Mouse (Mus musculus): ENCODE measurements around the gene Ip6k3. TPM values are rescaled to one million over a fixed set of nuclear protein-coding genes. Genes with fewer than 3 reads are reported as not detected.

Ip6k3 gene
- polyA plus RNA-seq, 1 experiment from 2014 or later, result 0.07 TPM

DNA sequence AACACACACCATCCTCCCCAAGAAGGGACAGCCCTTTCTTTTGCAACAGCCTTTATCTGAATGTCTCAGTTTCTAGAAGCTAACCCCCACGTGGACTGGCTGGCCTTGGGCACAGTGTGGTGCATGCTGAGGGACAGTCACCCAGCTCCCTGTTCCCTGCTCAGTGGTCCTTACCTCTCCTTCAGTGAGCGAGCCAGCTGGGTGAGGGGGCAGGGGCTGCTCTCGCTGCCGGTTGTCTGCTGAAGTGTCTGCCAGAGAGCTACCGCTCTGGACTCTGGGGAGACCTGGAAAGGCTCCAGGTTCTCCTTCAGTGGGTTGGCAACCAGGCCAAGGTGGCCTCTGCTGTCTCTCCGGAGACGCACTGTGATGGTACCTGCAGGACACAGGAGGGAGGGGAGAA lies 16.7 kb downstream of the Ip6k3 start:
- H3K36me3 ChIP-seq (ENCODE audit: control insufficient read depth, insufficient read depth, low read length), result no peaks in the 10 kb centered on the region
- WGBS, result 80% methylated on average over 7 of the region's 7 CpGs
- no peak overlapping the region for H3K4me3 ChIP-seq (ENCODE audit: low read depth, low read length)
- peaks cover 4% of the 10 kb centered on the region for H3K4me1 ChIP-seq (ENCODE audit: control insufficient read depth, insufficient read depth, low read length)
- H3K9me3 ChIP-seq (ENCODE audit: control insufficient read depth, low read length), result no peaks in the 10 kb centered on the region
- H3K27ac ChIP-seq (ENCODE audit: low read depth, low read length), result no peak overlapping the region
- no peak for DNase-seq (ENCODE audit: low spot score, missing footprints)
- ATAC-seq (ENCODE audit: low FRiP score), result no peak
- H3K9ac ChIP-seq (ENCODE audit: low read length), result no peak overlapping the region
- no peaks in the 10 kb centered on the region for H3K27me3 ChIP-seq (ENCODE audit: control insufficient read depth, insufficient read depth, low read length)
- H3K4me2 ChIP-seq, result no peak overlapping the region

DNA sequence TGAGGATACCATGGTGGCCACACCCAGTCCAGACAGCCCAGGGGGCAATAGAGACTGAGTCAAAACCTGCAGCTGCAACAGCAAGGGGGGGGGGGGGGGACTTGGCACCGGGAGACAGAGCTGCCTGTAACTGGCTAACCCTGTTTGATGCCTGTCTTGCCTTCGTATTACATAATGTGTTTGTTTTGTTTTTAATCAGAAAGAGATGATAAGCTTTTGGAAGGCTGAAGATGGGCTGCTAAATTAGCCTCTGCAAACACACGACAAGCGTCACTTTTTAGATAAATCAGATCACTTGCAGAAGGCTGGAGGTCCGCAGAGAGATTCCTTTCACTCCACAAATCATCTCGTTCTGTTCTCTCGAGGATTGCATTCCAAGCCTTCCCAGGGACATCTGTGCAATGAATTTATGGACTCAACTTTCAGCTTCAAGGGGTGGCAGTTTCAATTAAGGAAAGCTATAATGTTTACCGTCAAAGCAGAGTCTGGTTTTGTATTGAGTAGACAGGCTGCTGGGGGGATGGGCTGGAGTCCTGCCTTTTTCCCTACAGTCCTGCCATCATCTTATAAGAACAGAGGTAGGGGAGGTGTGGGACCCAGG lies 21.2 kb downstream of the Ip6k3 start:
- H3K9ac ChIP-seq (ENCODE audit: low read length), result no peak overlapping the region
- DNase-seq (ENCODE audit: low spot score, missing footprints) (no peak), ATAC-seq (ENCODE audit: low FRiP score) (no peak)
- H3K27me3 ChIP-seq (ENCODE audit: control insufficient read depth, insufficient read depth, low read length), result no peaks in the 10 kb centered on the region
- no peaks in the 10 kb centered on the region for H3K36me3 ChIP-seq (ENCODE audit: control insufficient read depth, insufficient read depth, low read length)
- WGBS, result 47% methylated on average over 7 of the region's 8 CpGs
- no peaks in the 10 kb centered on the region; the same call in 1 of the 2 replicates for H3K4me1 ChIP-seq (ENCODE audit: control insufficient read depth, insufficient read depth, low read length)
- H3K4me3 ChIP-seq (ENCODE audit: low read depth, low read length), result no peak overlapping the region
- H3K4me2 ChIP-seq, result no peak overlapping the region
- H3K9me3 ChIP-seq (ENCODE audit: control insufficient read depth, low read length), result no peaks in the 10 kb centered on the region
- no peak overlapping the region for H3K27ac ChIP-seq (ENCODE audit: low read depth, low read length)

DNA sequence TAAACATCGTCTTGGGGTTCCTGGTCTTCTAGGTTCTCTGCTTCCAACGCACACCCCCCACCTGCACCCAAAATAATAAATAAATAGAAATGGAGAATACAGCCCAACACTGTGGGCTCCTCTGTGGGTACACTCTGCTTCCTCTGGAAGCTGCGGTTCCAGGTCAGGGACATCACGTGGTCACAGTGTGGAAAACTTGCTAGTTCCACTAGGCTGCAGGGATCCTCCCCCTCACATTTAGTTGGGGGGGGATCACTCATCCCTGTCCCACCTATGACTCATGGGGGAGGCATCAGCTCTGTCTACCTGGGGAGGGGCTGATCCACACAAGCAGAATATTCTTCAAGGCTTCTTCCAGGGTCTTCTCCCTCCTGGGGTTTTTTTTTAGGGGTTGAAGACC lies 23.4 kb downstream of the Ip6k3 start:
- DNase-seq (ENCODE audit: low spot score, missing footprints), result no peak
- H3K4me2 ChIP-seq, result no peak overlapping the region
- peaks cover 2% of the 10 kb centered on the region; the same call in 1 of the 2 replicates for H3K4me1 ChIP-seq (ENCODE audit: control insufficient read depth, insufficient read depth, low read length)
- no peak overlapping the region for H3K4me3 ChIP-seq (ENCODE audit: low read depth, low read length)
- no peaks in the 10 kb centered on the region for H3K36me3 ChIP-seq (ENCODE audit: control insufficient read depth, insufficient read depth, low read length)
- H3K27ac ChIP-seq (ENCODE audit: low read depth, low read length), result no peak overlapping the region
- H3K9me3 ChIP-seq (ENCODE audit: control insufficient read depth, low read length), result no peaks in the 10 kb centered on the region
- WGBS, result 74% methylated on average over 4 of the region's 4 CpGs
- H3K9ac ChIP-seq (ENCODE audit: low read length), result no peak overlapping the region
- ATAC-seq (ENCODE audit: low FRiP score), result no peak
- H3K27me3 ChIP-seq (ENCODE audit: control insufficient read depth, insufficient read depth, low read length), result no peaks in the 10 kb centered on the region

DNA sequence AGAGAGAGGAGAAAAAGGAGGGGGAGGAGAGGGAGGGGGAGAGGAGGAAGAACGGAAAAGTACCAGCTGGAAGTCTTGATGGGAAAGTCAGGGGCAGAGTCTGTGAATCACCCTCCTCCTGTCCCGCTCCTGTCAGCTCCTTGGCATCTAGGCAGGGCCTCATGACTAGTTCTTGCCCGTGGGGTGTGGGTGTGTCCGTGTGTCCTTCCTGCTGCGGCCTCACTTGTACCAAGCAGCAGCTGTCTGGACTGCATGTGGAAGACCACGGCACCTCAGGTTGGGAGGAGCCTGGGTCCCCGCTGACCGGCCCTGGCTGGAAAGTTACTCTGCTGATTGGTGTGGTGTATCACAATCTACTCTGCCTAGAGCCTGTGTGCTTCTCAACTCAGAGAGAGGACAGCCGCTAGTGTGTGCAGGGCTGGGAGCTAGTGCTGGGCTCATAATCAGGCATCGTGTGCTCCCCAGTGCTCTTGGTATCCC lies 25.6 kb downstream of the Ip6k3 start:
- no peak overlapping the region for H3K27ac ChIP-seq (ENCODE audit: low read depth, low read length)
- no peak overlapping the region for H3K4me3 ChIP-seq (ENCODE audit: low read depth, low read length)
- H3K9ac ChIP-seq (ENCODE audit: low read length), result no peak overlapping the region
- no peaks in the 10 kb centered on the region for H3K27me3 ChIP-seq (ENCODE audit: control insufficient read depth, insufficient read depth, low read length)
- no peak for DNase-seq (ENCODE audit: low spot score, missing footprints)
- 70% methylated on average over 10 of the region's 10 CpGs for WGBS
- H3K9me3 ChIP-seq (ENCODE audit: control insufficient read depth, low read length), result no peaks in the 10 kb centered on the region
- no peak overlapping the region for H3K4me2 ChIP-seq
- no peak for ATAC-seq (ENCODE audit: low FRiP score)
- H3K36me3 ChIP-seq (ENCODE audit: control insufficient read depth, insufficient read depth, low read length), result no peaks in the 10 kb centered on the region
- H3K4me1 ChIP-seq (ENCODE audit: control insufficient read depth, insufficient read depth, low read length), result peaks cover 2% of the 10 kb centered on the region; the same call in 1 of the 2 replicates

DNA sequence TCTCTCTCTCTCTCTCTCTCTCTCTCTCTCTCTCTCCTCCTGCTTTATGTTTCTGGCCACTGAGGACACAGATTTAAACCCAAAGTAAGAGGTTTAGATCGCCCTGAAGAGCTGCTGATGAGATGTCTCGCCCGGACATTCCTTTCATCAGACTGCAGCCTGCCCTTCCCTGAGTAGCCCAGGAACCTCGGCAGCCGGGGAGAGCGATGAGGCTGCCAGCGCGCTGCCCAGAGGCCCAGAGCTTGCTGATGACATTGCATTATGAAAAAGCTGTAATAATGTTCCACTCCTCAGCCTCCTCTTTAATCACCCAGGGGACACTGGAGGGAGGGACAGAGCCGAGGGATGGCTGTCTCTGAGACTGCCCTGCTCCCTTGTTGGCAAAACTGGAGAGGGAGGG lies 27.3 kb downstream of the Ip6k3 start:
- Histone ChIP-seq H3K27ac (ENCODE audit: low read depth, low read length) (no peak overlapping the region), H3K4me1 (ENCODE audit: control insufficient read depth, insufficient read depth, low read length) (peaks cover 2% of the 10 kb centered on the region; the same call in 1 of the 2 replicates), H3K9me3 (ENCODE audit: control insufficient read depth, low read length) (no peaks in the 10 kb centered on the region), H3K27me3 (ENCODE audit: control insufficient read depth, insufficient read depth, low read length) (no peaks in the 10 kb centered on the region), H3K9ac (ENCODE audit: low read length) (no peak overlapping the region), H3K4me3 (ENCODE audit: low read depth, low read length) (no peak overlapping the region), H3K4me2 (no peak overlapping the region), H3K36me3 (ENCODE audit: control insufficient read depth, insufficient read depth, low read length) (no peaks in the 10 kb centered on the region)
- no peak for ATAC-seq (ENCODE audit: low FRiP score)
- WGBS, result 68% methylated on average over 9 of the region's 9 CpGs
- DNase-seq (ENCODE audit: low spot score, missing footprints), result no peak

DNA sequence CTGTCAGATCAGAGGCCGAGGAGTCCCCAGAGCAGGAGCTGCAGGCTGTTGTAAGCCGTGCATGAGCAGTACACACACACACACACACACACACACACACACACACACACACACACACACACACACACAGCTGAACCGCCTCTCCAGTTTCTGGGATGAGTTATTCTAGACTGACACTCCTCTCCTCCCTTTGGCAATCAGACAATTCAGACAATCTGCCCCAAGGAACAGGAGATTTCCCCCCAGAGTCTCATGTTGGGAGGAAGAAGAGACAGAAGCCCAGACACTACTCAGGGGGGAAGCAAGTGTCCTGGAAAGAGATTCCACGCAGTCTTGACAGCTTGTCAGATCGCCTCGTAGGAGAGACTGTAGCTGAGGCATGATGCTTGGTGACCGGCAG lies 28.3 kb downstream of the Ip6k3 start:
- Histone ChIP-seq H3K9ac (ENCODE audit: low read length) (0 out of 2 replicates have a peak overlapping the region, but pooled peaks have one; percentile 10), H3K4me1 (ENCODE audit: control insufficient read depth, insufficient read depth, low read length) (peaks cover 2% of the 10 kb centered on the region; the same call in 1 of the 2 replicates), H3K4me2 (no peak overlapping the region), H3K9me3 (ENCODE audit: control insufficient read depth, low read length) (no peaks in the 10 kb centered on the region), H3K27me3 (ENCODE audit: control insufficient read depth, insufficient read depth, low read length) (no peaks in the 10 kb centered on the region), H3K36me3 (ENCODE audit: control insufficient read depth, insufficient read depth, low read length) (no peaks in the 10 kb centered on the region), H3K4me3 (ENCODE audit: low read depth, low read length) (no peak overlapping the region), H3K27ac (ENCODE audit: low read depth, low read length) (no peak overlapping the region)
- DNase-seq (ENCODE audit: low spot score, missing footprints), result no peak
- no peak for ATAC-seq (ENCODE audit: low FRiP score)
- 63% methylated on average over 7 of the region's 7 CpGs for WGBS

DNA sequence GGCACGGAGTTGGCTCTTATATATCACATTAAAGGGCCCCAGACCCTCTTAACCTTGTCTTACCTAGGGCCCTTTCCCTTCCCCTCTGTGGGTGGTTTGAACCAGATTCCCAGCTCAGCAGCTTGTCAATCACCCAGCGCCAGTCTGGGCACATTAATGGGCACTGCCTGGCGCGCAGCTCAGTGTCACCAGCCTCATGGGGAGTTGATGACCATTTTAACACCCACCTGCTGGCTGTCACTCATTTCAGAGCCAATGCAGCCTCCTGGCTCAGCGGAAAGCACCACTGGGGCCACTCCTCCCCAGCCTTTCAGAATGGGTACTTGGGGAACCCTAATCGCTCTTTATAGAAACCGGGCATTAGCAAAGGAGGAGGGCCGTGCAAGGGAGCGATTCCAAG lies 29.2 kb downstream of the Ip6k3 start:
- peaks cover 2% of the 10 kb centered on the region; the same call in 1 of the 2 replicates for H3K4me1 ChIP-seq (ENCODE audit: control insufficient read depth, insufficient read depth, low read length)
- H3K9ac ChIP-seq (ENCODE audit: low read length), result no peak overlapping the region
- H3K9me3 ChIP-seq (ENCODE audit: control insufficient read depth, low read length), result no peaks in the 10 kb centered on the region
- no peaks in the 10 kb centered on the region for H3K27me3 ChIP-seq (ENCODE audit: control insufficient read depth, insufficient read depth, low read length)
- DNase-seq (ENCODE audit: low spot score, missing footprints) (no peak), ATAC-seq (ENCODE audit: low FRiP score) (no peak)
- H3K4me2 ChIP-seq, result no peak overlapping the region
- 78% methylated on average over 9 of the region's 9 CpGs for WGBS
- H3K27ac ChIP-seq (ENCODE audit: low read depth, low read length), result no peak overlapping the region
- H3K36me3 ChIP-seq (ENCODE audit: control insufficient read depth, insufficient read depth, low read length), result no peaks in the 10 kb centered on the region
- no peak overlapping the region for H3K4me3 ChIP-seq (ENCODE audit: low read depth, low read length)

DNA sequence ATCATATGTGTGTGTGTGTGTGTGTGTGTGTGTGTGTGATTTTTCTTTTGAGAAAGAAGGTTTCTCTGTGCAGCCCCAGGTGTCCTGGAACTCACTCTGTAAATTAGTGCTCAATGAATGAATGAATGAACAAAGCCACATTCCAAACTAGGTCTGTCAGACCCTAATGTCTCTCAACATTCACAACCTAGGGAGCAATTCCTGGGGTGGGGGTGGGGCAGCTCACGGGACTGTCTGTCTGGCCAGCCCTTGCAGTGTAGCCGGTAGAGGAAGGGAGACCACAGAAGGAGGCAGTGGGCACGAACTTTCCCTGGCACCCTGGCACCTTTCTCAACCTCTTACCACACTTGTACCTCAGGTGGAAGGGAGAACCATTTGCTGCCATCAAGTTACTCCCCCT lies 32.9 kb downstream of the Ip6k3 start:
- DNase-seq (ENCODE audit: low spot score, missing footprints) (no peak), ATAC-seq (ENCODE audit: low FRiP score) (no peak)
- H3K36me3 ChIP-seq (ENCODE audit: control insufficient read depth, insufficient read depth, low read length), result no peaks in the 10 kb centered on the region
- H3K4me3 ChIP-seq (ENCODE audit: low read depth, low read length), result no peak overlapping the region
- H3K9me3 ChIP-seq (ENCODE audit: control insufficient read depth, low read length), result no peaks in the 10 kb centered on the region
- peaks cover 18% of the 10 kb centered on the region for H3K4me1 ChIP-seq (ENCODE audit: control insufficient read depth, insufficient read depth, low read length)
- no peak overlapping the region for H3K9ac ChIP-seq (ENCODE audit: low read length)
- H3K27me3 ChIP-seq (ENCODE audit: control insufficient read depth, insufficient read depth, low read length), result no peaks in the 10 kb centered on the region
- no peak overlapping the region for H3K4me2 ChIP-seq
- no peak overlapping the region for H3K27ac ChIP-seq (ENCODE audit: low read depth, low read length)
- 41% methylated on average over 3 of the region's 3 CpGs for WGBS

DNA sequence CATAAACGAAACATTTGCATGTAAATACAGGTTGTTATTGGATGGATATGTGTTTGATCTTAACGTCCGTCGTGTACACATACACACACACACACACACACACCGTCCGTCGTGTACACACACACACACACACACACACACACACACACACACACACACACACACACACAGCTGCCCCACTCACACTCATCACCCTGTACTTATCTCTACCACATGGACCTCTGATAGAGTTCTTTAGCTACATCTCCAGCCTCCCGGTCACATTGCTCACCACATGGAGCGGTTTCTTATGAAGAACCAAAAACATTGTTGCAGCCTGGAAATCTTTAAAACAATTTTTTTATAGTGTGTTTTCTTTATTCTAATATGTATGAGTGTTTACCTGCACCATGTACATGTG lies 33.4 kb downstream of the Ip6k3 start:
- H3K9me3 ChIP-seq (ENCODE audit: control insufficient read depth, low read length), result no peaks in the 10 kb centered on the region
- peak overlapping the region; percentile 44 for H3K4me2 ChIP-seq
- WGBS, result 37% methylated on average over 9 of the region's 9 CpGs
- ATAC-seq (ENCODE audit: low FRiP score), result peak; percentile 45; the same call in 1 of the 2 replicates
- no peaks in the 10 kb centered on the region for H3K27me3 ChIP-seq (ENCODE audit: control insufficient read depth, insufficient read depth, low read length)
- H3K9ac ChIP-seq (ENCODE audit: low read length), result peak overlapping the region; percentile 77
- H3K4me3 ChIP-seq (ENCODE audit: low read depth, low read length), result peak overlapping the region; percentile 71
- H3K4me1 ChIP-seq (ENCODE audit: control insufficient read depth, insufficient read depth, low read length), result peaks cover 16% of the 10 kb centered on the region
- H3K36me3 ChIP-seq (ENCODE audit: control insufficient read depth, insufficient read depth, low read length), result no peaks in the 10 kb centered on the region
- no peak for DNase-seq (ENCODE audit: low spot score, missing footprints)
- H3K27ac ChIP-seq (ENCODE audit: low read depth, low read length), result no peak overlapping the region

All from midbrain, embryonic 11.5 days (tissue).